Mouse (Mus musculus): Measurements from ENCODE around the gene Smg7.
"Not testable (repeated sequence)": the region's sequence is repeated elsewhere in the genome, so short reads cannot be mapped to it uniquely, and the experiment has no call there.

Smg7 gene

DNA sequence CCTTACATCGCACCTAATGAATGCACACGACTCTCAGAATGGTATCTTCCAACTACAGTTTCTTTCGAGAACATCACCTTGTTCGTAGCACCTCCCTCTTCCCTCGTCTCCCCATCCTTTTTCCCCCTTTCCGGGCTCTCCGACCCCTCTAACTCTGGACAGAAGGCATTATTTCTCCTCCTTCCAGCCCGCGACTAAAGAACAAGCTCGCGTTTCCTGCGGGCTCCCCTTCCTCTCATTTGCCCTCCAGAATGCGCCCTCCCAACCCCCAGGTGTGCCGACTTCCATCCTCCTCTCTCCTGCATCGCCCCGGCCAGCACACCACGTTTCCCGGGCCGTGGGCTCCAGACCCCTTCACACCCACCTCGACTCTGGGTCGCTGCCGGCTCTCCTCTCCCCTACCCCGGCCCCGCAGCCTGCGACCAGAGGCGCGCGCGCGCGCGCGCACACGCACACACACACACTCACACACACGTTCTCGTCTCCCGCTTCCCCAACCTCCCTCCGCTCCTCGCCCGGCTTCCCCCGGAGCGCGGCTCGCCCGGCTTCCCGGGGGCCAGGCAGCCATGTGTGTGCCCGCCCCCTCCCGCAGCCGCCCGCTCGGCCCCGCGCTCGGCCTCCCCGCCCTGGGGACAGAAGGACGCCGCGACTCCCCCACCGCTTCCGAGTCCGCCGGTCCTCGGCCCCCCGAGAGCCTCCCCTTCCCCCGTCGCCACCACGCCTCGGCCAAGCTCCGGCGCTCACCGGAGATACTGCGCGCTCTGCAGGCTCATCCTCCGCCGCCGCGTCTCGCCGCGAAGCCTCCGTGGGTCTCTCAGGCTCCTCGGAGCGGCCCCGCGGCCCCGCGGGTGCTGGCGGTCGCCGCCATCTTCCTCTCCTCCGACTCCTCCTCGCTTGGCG, at the start of gene Smg7:
Gene Smg7 (minus strand): TSS at position 882 of the 900 bp plus-strand sequence.
- DNase-seq: peak; percentile 85

- DNase-seq: no peak
These were observed 40.5 kb upstream of the Smg7 start for GRCm38 (mm10) chr1:152942977-152943376.

DNA sequence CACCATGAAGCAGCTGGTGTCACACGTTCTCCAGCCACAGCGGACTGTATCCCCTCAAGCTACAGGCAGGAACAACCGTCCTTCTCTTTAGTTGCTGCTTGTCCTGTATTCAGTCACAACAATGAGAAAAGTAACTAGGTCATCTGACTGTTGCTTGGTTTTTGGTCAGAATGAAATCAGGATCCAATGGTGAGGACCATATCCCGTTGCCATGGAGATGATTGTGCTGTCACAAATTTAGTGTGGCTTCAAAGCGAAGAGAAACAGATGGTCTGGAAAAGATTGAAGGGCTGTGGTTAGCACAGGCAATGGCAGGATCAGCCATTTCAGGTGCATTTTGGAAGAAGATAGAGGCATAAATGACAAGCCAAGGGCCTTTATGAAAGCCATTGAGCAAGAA, 33.9 kb upstream of the Smg7 start:
- DNase-seq: no peak

GRCm38 (mm10) chr1:152935476-152935875, 33.0 kb upstream of the Smg7 start:
- DNase-seq: no peak

DNA sequence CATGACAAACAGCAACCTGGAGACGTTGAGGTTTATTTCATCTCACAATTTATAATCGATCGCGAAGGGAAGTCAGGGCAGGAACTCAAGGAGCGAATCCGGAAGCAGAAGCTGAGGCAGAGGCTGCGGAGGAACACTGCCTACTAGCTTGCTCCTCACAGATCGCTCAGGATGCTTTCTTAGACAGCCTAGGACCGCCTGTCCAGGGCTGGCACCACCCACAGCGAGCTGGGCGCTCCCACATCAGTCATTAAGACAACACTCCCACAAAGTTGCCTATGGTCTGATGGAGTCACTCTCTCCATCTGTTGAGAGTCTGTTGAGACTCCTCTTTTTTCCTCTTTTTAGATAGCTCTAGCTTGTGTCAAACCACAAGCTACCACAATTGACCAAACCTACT, 31.5 kb upstream of the Smg7 start:
- no peak for DNase-seq

GRCm38 (mm10) chr1:152921786-152922185, 19.3 kb upstream of the Smg7 start:
- DNase-seq: no peak

DNA sequence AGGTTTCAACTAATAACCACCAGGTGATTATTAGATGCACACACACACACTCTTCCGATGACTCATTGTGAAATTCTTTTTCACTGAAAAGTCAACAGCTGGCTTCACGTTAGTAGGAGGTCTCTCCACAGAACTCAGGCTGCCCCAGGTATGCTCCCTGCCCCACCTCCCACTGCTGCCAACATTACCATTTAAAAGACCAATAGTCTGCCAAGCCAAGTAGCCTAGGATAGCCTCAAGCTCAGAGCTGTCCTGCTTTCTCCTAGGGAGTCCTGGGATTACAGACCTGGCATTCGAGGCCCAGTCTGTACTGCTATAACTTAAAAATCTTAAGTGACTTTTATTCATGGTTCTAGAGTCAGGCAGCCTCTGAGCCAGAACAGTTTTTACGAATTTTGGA, 15.2 kb upstream of the Smg7 start:
- DNase-seq: no peak

- no peak for DNase-seq
These were observed 14.5 kb upstream of the Smg7 start for GRCm38 (mm10) chr1:152916936-152917335.

GRCm38 (mm10) chr1:152915766-152916165, 13.3 kb upstream of the Smg7 start:
- no peak for DNase-seq

DNA sequence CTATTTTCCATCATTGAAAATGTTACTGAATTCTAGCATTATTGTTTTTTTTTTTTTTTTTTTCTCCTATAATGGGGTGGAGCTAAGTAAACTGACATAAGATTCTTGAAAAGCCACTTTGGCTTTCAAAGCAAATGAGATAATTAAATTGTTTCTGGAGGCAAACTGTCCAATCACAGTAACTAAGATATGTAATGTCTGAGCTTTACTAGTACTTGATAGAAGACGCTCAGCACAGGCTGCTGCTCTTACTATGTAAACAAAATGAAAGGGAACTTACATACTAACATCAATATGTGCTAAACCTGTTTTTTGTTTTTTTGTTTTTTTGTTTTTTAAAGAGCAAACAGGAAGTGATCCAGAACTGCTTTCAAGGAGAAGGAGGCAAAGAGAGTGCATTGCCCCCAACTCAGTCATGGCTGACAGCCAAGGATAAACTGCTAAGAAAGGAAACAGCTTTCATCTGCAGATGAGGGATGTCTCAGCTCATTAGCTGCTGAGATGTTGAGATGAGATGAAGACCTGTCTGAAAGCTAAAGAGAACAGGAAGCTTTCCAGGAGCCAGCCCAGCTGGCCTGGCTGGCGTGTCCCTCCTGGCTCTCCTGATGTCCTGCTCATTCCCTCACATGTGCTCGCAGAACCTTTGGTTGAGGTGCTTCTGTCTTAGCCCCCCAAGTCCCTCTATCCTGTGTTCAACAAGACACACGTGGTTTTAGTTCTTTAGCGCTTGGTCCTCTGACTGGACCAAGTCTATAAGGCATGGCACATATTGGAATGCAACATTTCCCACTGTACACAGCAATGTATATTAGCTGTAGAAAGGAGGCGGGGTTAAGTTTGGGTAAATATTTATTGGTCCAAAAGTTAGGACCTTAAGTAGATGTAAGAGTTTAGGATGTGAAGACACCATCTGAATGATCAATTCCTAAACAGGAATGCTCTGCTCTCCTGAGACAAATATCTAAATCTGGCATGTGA, 11.3 kb upstream of the Smg7 start:
- no peak for DNase-seq

DNA sequence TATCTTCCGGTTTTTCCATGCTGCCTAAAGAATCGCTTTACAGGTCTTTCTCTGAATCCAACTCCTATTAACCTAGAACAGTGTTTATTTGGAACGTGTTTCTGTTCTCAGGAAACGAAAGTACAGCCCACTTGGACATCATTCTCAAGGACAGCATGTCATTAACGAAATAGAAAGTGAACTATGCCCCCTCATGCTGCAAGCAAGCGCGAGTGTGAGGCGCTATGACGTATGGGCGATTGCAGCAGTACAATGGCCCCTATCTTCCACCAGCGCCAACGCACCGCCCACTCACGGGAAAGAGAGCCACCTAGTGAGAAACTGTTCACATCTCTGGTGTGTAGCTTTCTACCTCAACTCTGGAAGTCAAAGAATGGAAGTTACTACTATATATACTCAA, 2.0 kb upstream of the Smg7 start:
- DNase-seq: peak; percentile 80

GRCm38 (mm10) chr1:152903591-152904135, 1.2 kb upstream of the Smg7 start:
- no peak for DNase-seq

DNA sequence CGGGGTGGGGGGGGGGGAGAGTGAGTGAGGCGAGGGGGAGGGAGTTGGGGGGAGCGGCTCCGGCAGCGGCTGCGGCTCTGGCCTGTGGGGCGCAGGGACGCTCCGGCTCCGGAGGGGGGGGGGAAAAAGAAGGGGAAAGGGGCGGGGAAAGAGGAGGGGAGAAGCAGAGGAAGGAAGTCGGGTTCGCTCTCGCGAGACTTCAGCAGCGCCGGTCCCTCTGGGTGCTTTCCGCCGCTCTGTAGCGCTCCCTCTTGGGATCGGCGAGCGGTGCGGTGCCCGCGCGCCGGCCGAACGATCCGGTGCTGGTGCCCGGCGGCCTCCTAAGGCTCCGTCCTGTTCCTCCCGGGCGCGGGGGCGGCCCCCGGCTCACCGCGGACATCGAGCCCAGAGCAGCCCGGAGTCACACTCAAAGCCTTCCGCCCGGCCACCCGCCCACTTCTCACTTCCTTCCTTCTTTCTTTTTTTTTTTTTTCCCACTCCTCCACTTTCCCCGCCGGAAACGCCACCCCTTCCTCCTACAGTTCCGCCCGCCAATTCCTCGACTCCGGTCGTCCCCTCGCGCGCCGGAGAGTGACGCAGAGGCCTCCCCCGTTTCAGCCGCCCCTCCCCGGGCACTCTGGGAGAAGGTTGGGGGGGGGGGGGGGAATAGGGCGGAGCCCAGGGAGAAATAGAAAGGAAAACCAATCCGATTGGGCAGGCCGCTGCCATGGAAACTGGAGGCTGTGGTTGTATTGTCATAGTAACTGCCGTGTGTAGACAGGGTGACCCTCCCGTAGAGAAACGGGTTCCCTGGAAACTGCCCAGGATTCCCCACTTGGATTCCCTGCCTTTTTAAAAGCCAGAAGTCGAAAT, 445 bp upstream of the Smg7 start:
- peak; percentile 97 for DNase-seq

DNA sequence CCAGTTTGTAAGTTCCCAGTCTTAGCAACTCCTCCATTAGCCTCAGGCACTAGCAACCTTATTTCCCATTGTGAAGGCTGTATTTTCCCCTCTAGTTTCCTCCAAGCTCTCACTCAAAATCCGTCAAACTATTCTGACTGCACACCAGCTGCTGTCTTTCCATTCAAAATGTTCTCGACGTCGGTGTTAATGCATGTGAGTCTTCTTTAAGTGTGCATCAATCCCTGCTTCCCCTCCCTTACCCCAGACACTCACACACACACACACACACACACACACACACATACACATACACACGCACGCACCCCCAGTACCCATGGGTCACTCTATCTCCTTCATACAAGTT, 1.1 kb downstream of the Smg7 start:
- no peak for DNase-seq

GRCm38 (mm10) chr1:152888086-152888485, 14.4 kb downstream of the Smg7 start:
- not testable (repeated sequence) for DNase-seq

GRCm38 (mm10) chr1:152871031-152871430, 31.4 kb downstream of the Smg7 start:
- DNase-seq: no peak

DNA sequence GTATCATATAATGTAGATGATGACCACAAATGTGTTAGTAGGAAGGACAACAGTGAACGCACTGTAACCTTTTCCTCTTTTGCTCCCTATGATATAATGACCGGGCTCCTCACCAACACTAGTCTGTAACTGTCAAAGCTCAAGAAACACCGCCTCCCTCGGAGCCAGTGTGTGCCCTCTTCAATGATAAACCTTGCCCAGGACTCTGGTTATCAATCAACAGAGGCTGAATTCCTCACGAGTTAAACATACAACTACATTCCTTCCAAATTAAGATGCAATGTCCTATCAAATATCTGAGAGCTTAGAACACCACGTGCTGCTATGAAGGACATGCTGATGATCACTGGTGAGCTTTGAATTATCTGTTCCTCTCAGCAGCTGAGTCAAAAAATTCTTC, 32.5 kb downstream of the Smg7 start:
- no peak for DNase-seq

DNA sequence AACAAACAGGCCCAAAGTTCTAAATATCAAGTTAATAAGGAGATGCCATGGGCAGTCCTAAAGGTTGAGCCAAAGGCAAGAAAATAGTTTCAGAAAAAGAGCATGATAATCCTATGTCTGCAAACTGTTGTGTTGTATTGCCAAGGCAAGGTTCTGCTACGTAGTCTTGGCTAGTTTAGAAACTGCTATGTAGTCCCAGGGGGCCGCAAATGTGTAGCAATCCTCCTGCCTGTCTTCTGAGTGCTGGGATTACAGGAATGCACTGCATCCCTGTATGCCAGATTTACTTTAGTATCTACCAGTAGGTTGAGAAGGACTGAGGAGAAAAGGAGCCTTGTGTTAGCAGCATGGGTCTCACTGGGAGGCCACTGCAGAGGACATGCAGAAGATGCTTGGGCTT, 55.6 kb downstream of the Smg7 start:
- no peak for DNase-seq

GRCm38 (mm10) chr1:152845211-152845730, 57.2 kb downstream of the Smg7 start:
- no peak for DNase-seq

GRCm38 (mm10) chr1:152844634-152845033, 57.8 kb downstream of the Smg7 start:
- DNase-seq: no peak

DNA sequence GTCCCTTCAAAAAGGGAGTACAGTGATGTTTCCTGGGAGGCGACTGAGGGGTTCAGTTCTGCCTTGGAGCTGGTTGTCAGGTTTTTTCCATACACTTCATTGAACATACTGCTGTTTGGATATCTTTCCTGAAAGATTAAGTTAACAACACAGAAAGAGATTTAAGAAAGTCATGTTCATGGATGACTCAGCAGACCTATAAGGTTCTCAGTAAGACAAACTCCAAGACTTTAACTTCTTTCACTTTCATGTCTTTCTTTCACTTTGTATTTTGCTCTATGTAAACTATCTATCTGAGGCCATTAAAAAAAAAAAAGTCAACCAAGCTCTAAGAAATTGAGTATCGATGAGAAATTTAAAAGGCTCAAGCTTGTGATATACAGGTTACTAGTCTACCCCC, 61.4 kb downstream of the Smg7 start:
- DNase-seq: no peak

GRCm38 (mm10) chr1:152840343-152840742, 62.1 kb downstream of the Smg7 start:
- DNase-seq: no peak

Data from cerebellum, adult 9-11 months (tissue).